In the genomic region with DNA sequence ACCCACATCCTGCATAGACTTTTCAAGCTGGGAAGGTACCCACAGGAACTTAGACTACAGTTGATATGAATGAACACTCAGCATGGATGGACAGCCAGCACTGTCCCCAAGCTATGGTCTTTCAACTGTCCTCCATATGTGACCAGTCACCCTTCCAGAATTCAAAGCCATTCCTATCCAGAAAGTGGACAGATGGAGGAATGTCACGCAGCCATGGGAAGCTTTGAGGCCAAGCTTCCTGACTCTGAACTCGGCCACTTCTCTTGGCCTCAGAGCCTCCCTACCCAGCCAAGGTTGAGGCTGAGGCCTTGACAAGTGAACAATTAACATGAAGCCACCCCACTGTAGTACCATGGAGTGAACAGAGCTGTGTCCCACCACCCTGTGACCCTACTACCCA, we compare ENCODE assay signal across 27 mouse cellular contexts. TPM values are rescaled to one million over a fixed set of nuclear protein-coding genes. Genes with fewer than 3 reads are reported as not detected.
DNase-seq lines count a peak whose midpoint lies in the region; ATAC-seq and TF ChIP-seq lines count a peak whose summit lies in the region.
"Had no signal": no experiment of that assay in that cellular context is flagged by ENCODE, and none has a peak within 500 bp of the region (broad histone marks: within the 10 kb centered on the region; RNA-seq: fewer than 3 reads in every experiment).

No protein-coding gene starts in this region.

- no peaks in the 10 kb centered on the region for H3K27me3 ChIP-seq in cerebellum, adult 2 months (ENCODE audit: control insufficient read depth, insufficient read depth, low read length)
- H3K27me3 ChIP-seq in neural tube, embryonic 15.5 days (replicated peaks) = no peaks in the 10 kb centered on the region
- H3K27me3 ChIP-seq: embryonic facial prominence, embryonic 12.5 days; hindbrain, embryonic 12.5 days; hindbrain, embryonic 15.5 days had no signal

- no peak overlapping the region for H3K9ac ChIP-seq in neural tube, embryonic 15.5 days (replicated peaks)
- H3K9ac ChIP-seq: embryonic facial prominence, embryonic 12.5 days; embryonic facial prominence, embryonic 15.5 days; forebrain, postnatal 0 days; hindbrain, embryonic 12.5 days; hindbrain, embryonic 15.5 days had no signal

- H3K4me3 ChIP-seq in cerebellum, adult 2 months (replicated peaks; ENCODE audit: insufficient read depth, low read depth, low read length) = no peak overlapping the region
- H3K4me3 ChIP-seq in neural tube, embryonic 15.5 days (replicated peaks) = no peak overlapping the region
- H3K4me3 ChIP-seq: embryonic facial prominence, embryonic 12.5 days; embryonic facial prominence, embryonic 15.5 days; gastrocnemius, adult 2 months; hindbrain, embryonic 12.5 days; hindbrain, embryonic 15.5 days had no signal

- ATAC-seq in neural tube, embryonic 15.5 days (ENCODE audit: low FRiP score) = no peak
- ATAC-seq: forebrain, embryonic 14.5 days; forebrain, postnatal 0 days; intestine, postnatal 0 days; Patski had no signal

- no peak for TF ChIP-seq CTCF in cerebellum, adult 2 months (IDR thresholded peaks at IDR 0.05; ENCODE audit: borderline replicate concordance, insufficient read depth, low read depth, low read length)

- 22% methylated on average over 2 of the region's 2 CpGs for WGBS in cerebellum, adult 2 months
- WGBS in neural tube, embryonic 15.5 days = 83% methylated on average over 2 of the region's 2 CpGs

- no peak overlapping the region for H3K4me2 ChIP-seq in neural tube, embryonic 15.5 days
- H3K4me2 ChIP-seq: embryonic facial prominence, embryonic 12.5 days; embryonic facial prominence, embryonic 15.5 days; heart, embryonic 11.5 days; hindbrain, embryonic 12.5 days; hindbrain, embryonic 15.5 days had no signal

- H3K9me3 ChIP-seq in neural tube, embryonic 15.5 days (replicated peaks) = no peaks in the 10 kb centered on the region
- H3K9me3 ChIP-seq: embryonic facial prominence, embryonic 12.5 days; embryonic facial prominence, embryonic 15.5 days; hindbrain, embryonic 12.5 days; hindbrain, embryonic 15.5 days had no signal

- H3K4me1 ChIP-seq in cerebellum, adult 2 months (ENCODE audit: control insufficient read depth, insufficient read depth, low read length) = peaks cover 34% of the 10 kb centered on the region
- peaks cover 49% of the 10 kb centered on the region for H3K4me1 ChIP-seq in neural tube, embryonic 15.5 days
- H3K4me1 ChIP-seq: embryonic facial prominence, embryonic 12.5 days; embryonic facial prominence, embryonic 15.5 days had no signal

- no peak for TF ChIP-seq POLR2A in cerebellum, adult 2 months (IDR thresholded peaks at IDR 0.05; ENCODE audit: borderline replicate concordance, insufficient read depth, low read length)

- H3K27ac ChIP-seq in cerebellum, adult 2 months (ENCODE audit: insufficient read depth, low read length) = no peak overlapping the region
- no peak overlapping the region for H3K27ac ChIP-seq in neural tube, embryonic 15.5 days (replicated peaks)
- H3K27ac ChIP-seq: embryonic facial prominence, embryonic 12.5 days; embryonic facial prominence, embryonic 15.5 days; gastrocnemius, adult 2 months; hindbrain, embryonic 12.5 days; hindbrain, embryonic 15.5 days had no signal

- H3K36me3 ChIP-seq in neural tube, embryonic 15.5 days = no peaks in the 10 kb centered on the region
- H3K36me3 ChIP-seq: embryonic facial prominence, embryonic 12.5 days; embryonic facial prominence, embryonic 15.5 days; G1E; hindbrain, embryonic 12.5 days; hindbrain, embryonic 15.5 days had no signal

- DNase-seq in cerebellum, adult 11-12 months = peak; percentile 47
- no peak for DNase-seq in cerebellum, adult 11 months
- DNase-seq in cerebellum, adult 2 months = peak; percentile 38 to 66
- peak; percentile 49 to 54 for DNase-seq in cerebellum, postnatal 10 days
- DNase-seq in layer of hippocampus, postnatal 36 days = no peak
- DNase-seq: adrenal gland, adult 2 months; adrenal gland, postnatal 14 days; B cell, adult 2 months; forebrain, postnatal 0 days; gastrocnemius, adult 2 months; gastrocnemius, postnatal 14 days; heart, adult 11 months; kidney, adult 2 months had no signal

RNA-seq across cellular contexts. Expression of a gene that starts 12.8 kb away (rescaled TPM):
- 483 and 522 TPM in 2 replicates for polyA plus RNA-seq in cerebellum, adult 2 months (2012; rRNA removed)
- polyA plus RNA-seq in neural tube, embryonic 15.5 days (2015; fragmentation: Nextera tagmentation; extraction: Ambion mirVana) = 118 and 138 TPM in 2 replicates
- total RNA-seq in layer of hippocampus, postnatal 36 days (2021) = 100 to 1,000 TPM; 279 to 280 TPM
- total RNA-seq: adrenal gland, adult 2 months; adrenal gland, postnatal 14 days; common myeloid progenitor, adult 5-6 weeks; hematopoietic stem cell, adult 5-6 weeks had no signal
- polyA plus RNA-seq: adrenal gland, adult 2 months; G1E; heart, postnatal 0 days; intestine, embryonic 14.5 days; intestine, postnatal 0 days; Patski had no signal

Comparison
In these comparisons a context has a peak if more than half of its experiments do, and no peak if none do; other contexts are left out.
1. DNase-seq: peak in cerebellum, adult 11-12 months (single experiment), cerebellum, adult 2 months (2 of 2) and cerebellum, postnatal 10 days (2 of 2); none in cerebellum, adult 11 months (single experiment) and layer of hippocampus, postnatal 36 days (0 of 2).